Mouse (Mus musculus) adrenal gland, adult 8-10 months (tissue): ENCODE results near the gene Oser1. TPM values are rescaled to one million over a fixed set of nuclear protein-coding genes. Genes with fewer than 3 reads are reported as not detected.

Source experiments
- DNase-seq: peaks from one replicate; pipeline ENCODE4 v3.0.0; 2022
- total RNA-seq, 4 experiments: library from RNA; stranded (reverse); gene quantifications; 2 replicates each; pipeline ENCODE4 v1.2.4; 2022

The Oser1 gene
- total RNA-seq, 4 experiments from 2014 or later = 33.2 to 39.2 (median 38.5) TPM

GRCm38 (mm10) chr2:163356113-163356840 lies 68.2 kb downstream of the Oser1 start:
- DNase-seq = no peak

Other genes with a start within 250 kb of the Oser1 start
- 10 to 100 TPM in 2 of 4 experiments, 1 to 10 TPM in 2; 2.3 to 11.7 (median 6.8) TPM for gene Tox2, start 221.6 kb downstream of the Oser1 start, total RNA-seq
- gene Jph2, start 26.7 kb downstream of the Oser1 start, total RNA-seq = 1 to 10 TPM; 3.7 to 7.1 (median 5.7) TPM
- gene Gdap1l1, start 13.8 kb upstream of the Oser1 start, total RNA-seq = 1 to 10 TPM; 4.7 to 5.8 (median 4.8) TPM
- gene Fitm2, start 47.9 kb upstream of the Oser1 start, total RNA-seq = 100 to 1,000 TPM in 1 of 4 experiments, 10 to 100 TPM in 3; 81.0 to 128 (median 92.8) TPM
- gene R3hdml, start 67.6 kb upstream of the Oser1 start, total RNA-seq = not detected
- under 1 TPM in 2 of 4 experiments, not detected in 2; 0.06 to 0.16 TPM for gene Hnf4a, start 82.1 kb upstream of the Oser1 start, total RNA-seq
- gene Ttpal, start 177.6 kb upstream of the Oser1 start, total RNA-seq = 10 to 100 TPM; 26.8 to 38.6 (median 31.5) TPM
- gene Serinc3, start 220.4 kb upstream of the Oser1 start, total RNA-seq = 100 to 1,000 TPM; 566 to 814 (median 738) TPM
- 10 to 100 TPM; 37.6 to 60.4 (median 57.4) TPM for gene Pkig, start 233.7 kb upstream of the Oser1 start, total RNA-seq